Mouse (Mus musculus): Measurements from ENCODE around the gene Mast3. TPM values are rescaled to one million over a fixed set of nuclear protein-coding genes. Genes with fewer than 3 reads are reported as not detected.

Gene Mast3
- total RNA-seq (2021), result 100 to 1,000 TPM; 468 to 473 TPM
- long read RNA-seq, experiment 1, full-length matches to known transcripts, result 46 of 320 reads
- long read RNA-seq, experiment 1, partial matches to known transcripts, result 66 of 320 reads
- long read RNA-seq, experiment 1, other reads (novel, unspliced or antisense), result 208 of 320 reads
- long read RNA-seq, experiment 2, full-length matches to known transcripts, result 76 of 451 reads
- long read RNA-seq, experiment 2, partial matches to known transcripts, result 87 of 451 reads
- long read RNA-seq, experiment 2, other reads (novel, unspliced or antisense), result 288 of 451 reads

- Histone ChIP-seq H3K4me3 (peak within 1 kb of the TSS; percentile 66), H3K27ac (peak within 1 kb of the TSS; percentile 99)
- DNase-seq (ENCODE audit: low spot score in 2 of 2), result peak; percentile 82 to 87
- no peak for TF ChIP-seq CTCF (conservative IDR thresholded peaks at IDR 0.05)
Measured at GRCm38 (mm10) chr8:70804481-70805206, at the start of gene Mast3. Mast3 (minus strand) TSS chr8:70805054.

- TF ChIP-seq CTCF (conservative IDR thresholded peaks at IDR 0.05), result no peak
- Histone ChIP-seq H3K4me3 (no peak overlapping the region), H3K27ac (no peak overlapping the region)
- no peak for DNase-seq (ENCODE audit: low spot score in 2 of 2)
Measured at GRCm38 (mm10) chr8:70853863-70854262, 49.0 kb upstream of the Mast3 start.

- H3K4me3 ChIP-seq, result no peak overlapping the region
- TF ChIP-seq CTCF (conservative IDR thresholded peaks at IDR 0.05), result no peak
- H3K27ac ChIP-seq, result no peak overlapping the region
- DNase-seq (ENCODE audit: low spot score in 2 of 2), result no peak
Measured at GRCm38 (mm10) chr8:70852595-70853231, 47.9 kb upstream of the Mast3 start.

GRCm38 (mm10) chr8:70851837-70852236 is 47.0 kb upstream of the Mast3 start:
- TF ChIP-seq CTCF (conservative IDR thresholded peaks at IDR 0.05), result no peak
- Histone ChIP-seq H3K4me3 (no peak overlapping the region), H3K27ac (no peak overlapping the region)
- no peak for DNase-seq (ENCODE audit: low spot score in 2 of 2)

- Histone ChIP-seq H3K4me3 (no peak overlapping the region), H3K27ac (no peak overlapping the region)
- TF ChIP-seq CTCF (conservative IDR thresholded peaks at IDR 0.05), result no peak
- no peak for DNase-seq (ENCODE audit: low spot score in 2 of 2)
Measured at GRCm38 (mm10) chr8:70850947-70851346, 46.1 kb upstream of the Mast3 start.

- no peak overlapping the region for H3K27ac ChIP-seq
- no peak for DNase-seq (ENCODE audit: low spot score in 2 of 2)
- H3K4me3 ChIP-seq, result no peak overlapping the region
- no peak for TF ChIP-seq CTCF (conservative IDR thresholded peaks at IDR 0.05)
Measured at GRCm38 (mm10) chr8:70850132-70850845, 45.4 kb upstream of the Mast3 start.

GRCm38 (mm10) chr8:70849333-70849990 is 44.6 kb upstream of the Mast3 start:
- Histone ChIP-seq H3K4me3 (no peak overlapping the region), H3K27ac (no peak overlapping the region)
- TF ChIP-seq CTCF (conservative IDR thresholded peaks at IDR 0.05), result no peak
- no peak for DNase-seq (ENCODE audit: low spot score in 2 of 2)

GRCm38 (mm10) chr8:70846371-70847154 is 41.7 kb upstream of the Mast3 start:
- peak; percentile 55 for TF ChIP-seq CTCF (conservative IDR thresholded peaks at IDR 0.05)
- Histone ChIP-seq H3K27ac (no peak overlapping the region), H3K4me3 (no peak overlapping the region)
- DNase-seq (ENCODE audit: low spot score in 2 of 2), result no peak

GRCm38 (mm10) chr8:70845108-70845507 is 40.3 kb upstream of the Mast3 start:
- TF ChIP-seq CTCF (conservative IDR thresholded peaks at IDR 0.05), result no peak
- H3K4me3 ChIP-seq, result no peak overlapping the region
- H3K27ac ChIP-seq, result no peak overlapping the region
- no peak for DNase-seq (ENCODE audit: low spot score in 2 of 2)

- peak; percentile 98 for TF ChIP-seq CTCF (conservative IDR thresholded peaks at IDR 0.05)
- peak; percentile 81 to 92 for DNase-seq (ENCODE audit: low spot score in 2 of 2)
- H3K4me3 ChIP-seq, result no peak overlapping the region
- H3K27ac ChIP-seq, result no peak overlapping the region
Measured at GRCm38 (mm10) chr8:70844523-70844922, 39.7 kb upstream of the Mast3 start.

GRCm38 (mm10) chr8:70843941-70844340 is 39.1 kb upstream of the Mast3 start:
- no peak for TF ChIP-seq CTCF (conservative IDR thresholded peaks at IDR 0.05)
- no peak overlapping the region for H3K4me3 ChIP-seq

More at GRCm38 (mm10) chr8:70843941-70844340, 39.1 kb upstream of the Mast3 start:
- no peak for DNase-seq (ENCODE audit: low spot score in 2 of 2)
- no peak overlapping the region for H3K27ac ChIP-seq

Measured in layer of hippocampus, adult 2 months (tissue).